Mouse (Mus musculus) heart, embryonic 11.5 days (tissue): Measurements from ENCODE around the gene Col9a3. TPM values are rescaled to one million over a fixed set of nuclear protein-coding genes. Genes with fewer than 3 reads are reported as not detected.
A peak's percentile ranks its signal among the peaks of the same experiment; 100 is the strongest.

ENCODE experiments used
- ATAC-seq: fragments of 200-750 bp; cut with Nextera tagmentation; replicated peaks from 2 replicates; pipeline ENCODE4 v1.8.0; 2017; ENCODE audit warnings: moderate library complexity; ENCODE audit not compliant: insufficient number of reproducible peaks, low FRiP score, low TSS enrichment
- H3K27ac ChIP-seq: fragments of 300-500 bp; sonication (generic); 2 replicates; pipeline ENCODE4 v1.5.1; 2014; ENCODE audit warnings: mild to moderate bottlenecking, low read depth, low read length
- H3K27me3 ChIP-seq: fragments of 300-500 bp; sonication (generic); 2 replicates; pipeline ENCODE4 v1.6.1; 2014; ENCODE audit warnings: mild to moderate bottlenecking, low read length, mixed read lengths; ENCODE audit not compliant: control insufficient read depth, insufficient read depth
- H3K36me3 ChIP-seq: fragments of 300-500 bp; sonication (generic); 2 replicates; pipeline ENCODE4 v1.6.1; 2014; ENCODE audit warnings: mild to moderate bottlenecking, low read length, moderate library complexity, mixed read lengths; ENCODE audit not compliant: control insufficient read depth, insufficient read depth
- H3K4me1 ChIP-seq: fragments of 300-500 bp; sonication (generic); 2 replicates; pipeline ENCODE4 v1.6.1; 2014; ENCODE audit warnings: low read length; ENCODE audit not compliant: control insufficient read depth, insufficient read depth
- H3K4me2 ChIP-seq: fragments of 300-500 bp; sonication (generic); 2 replicates; pipeline ENCODE4 v1.6.1; 2014; ENCODE audit warnings: mild to moderate bottlenecking, moderate library complexity
- H3K4me3 ChIP-seq: fragments of 300-500 bp; sonication (generic); 2 replicates; pipeline ENCODE4 v1.5.1; 2014; ENCODE audit warnings: low read depth, low read length
- H3K9ac ChIP-seq: fragments of 300-500 bp; sonication (generic); 2 replicates; pipeline ENCODE4 v1.6.1; 2014; ENCODE audit warnings: mild to moderate bottlenecking, low read depth, low read length, moderate library complexity
- H3K9me3 ChIP-seq: fragments of 300-500 bp; sonication (generic); replicated peaks from 2 replicates; pipeline ENCODE4 v1.6.1; 2016; ENCODE audit warnings: low read length; ENCODE audit not compliant: control insufficient read depth
- WGBS: fragments of 180-500 bp; shearing (Covaris S2); extraction: QIAGEN DNeasy Blood & Tissue Kit; methylation state at CpG from one replicate; pipeline ENCODE4 v1.1.7; 2014; ENCODE audit not compliant: insufficient replicate concordance; 5-methylcytosine and 5-hydroxymethylcytosine counted together
- polyA plus RNA-seq: library from polyadenylated mRNA; unstranded; fragments of >200 nt; fragmentation: Nextera tagmentation; extraction: Ambion mirVana; gene quantifications from 2 replicates; pipeline ENCODE4 v1.2.1, GENCODE M21; 2014

Col9a3 gene
- polyA plus RNA-seq, 1 experiment from 2014 or later, result 25.0 TPM

DNA sequence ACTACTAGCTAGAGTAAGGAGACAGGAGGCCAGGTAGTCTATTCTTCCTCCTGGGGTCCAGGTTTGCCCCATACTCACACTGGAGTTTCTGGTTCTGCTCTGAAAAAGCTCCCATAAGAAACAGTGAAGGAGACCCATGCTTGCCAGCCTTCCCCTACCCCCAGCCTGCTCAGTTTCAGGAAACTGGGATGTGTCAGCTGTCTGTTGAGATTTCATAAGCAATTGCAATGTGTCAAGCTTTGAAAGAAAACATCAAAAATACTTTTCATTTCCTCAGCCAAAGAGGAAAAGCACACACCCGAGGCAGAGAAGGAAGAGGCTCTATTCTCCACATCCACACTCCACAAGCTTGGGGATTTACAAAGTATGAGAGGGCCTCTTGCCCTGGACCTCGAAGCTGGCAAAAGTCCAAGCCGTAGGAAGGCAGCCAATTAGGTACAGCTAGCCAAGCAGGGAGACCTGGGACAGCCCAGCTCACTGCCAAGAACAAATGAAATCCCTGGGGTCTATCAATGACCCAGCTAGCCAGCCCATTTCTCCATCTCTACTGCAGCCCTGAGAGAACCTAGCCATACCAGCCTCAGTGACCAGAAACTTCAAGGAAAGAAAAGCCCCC lies 28.5 kb upstream of the Col9a3 start:
- no peak; the same call in 1 of the 2 replicates for ATAC-seq
- Histone ChIP-seq H3K27me3 (0 out of 2 replicates have a peak, but pooled peaks cover 3% of the 10 kb centered on the region), H3K9me3 (no peaks in the 10 kb centered on the region), H3K27ac (no peak overlapping the region), H3K4me1 (peaks cover 4% of the 10 kb centered on the region; the same call in 1 of the 2 replicates), H3K36me3 (no peaks in the 10 kb centered on the region), H3K9ac (no peak overlapping the region), H3K4me3 (no peak overlapping the region), H3K4me2 (no peak overlapping the region)
- WGBS, result 43% methylated on average over 3 of the region's 3 CpGs

DNA sequence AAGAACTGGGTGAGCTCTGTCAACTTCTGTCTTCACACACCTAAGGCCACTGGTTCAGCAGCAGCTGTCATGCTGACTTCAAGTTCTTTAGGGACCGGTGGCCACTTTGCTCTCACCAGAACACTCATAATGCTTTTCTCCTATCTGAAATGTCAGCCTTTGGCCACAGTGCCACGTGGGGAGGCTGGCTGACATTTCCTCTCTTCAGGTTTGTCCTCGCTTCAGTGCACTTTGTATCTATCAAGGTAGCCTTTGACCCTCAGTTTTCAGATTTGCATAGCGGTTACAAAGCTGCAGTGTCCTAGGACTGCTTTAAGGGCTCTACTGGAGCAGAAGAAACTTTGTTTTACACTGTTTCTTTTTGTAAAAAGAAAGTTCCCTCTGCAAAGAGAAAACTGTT lies 21.1 kb upstream of the Col9a3 start:
- H3K4me2 ChIP-seq, result no peak overlapping the region
- ATAC-seq, result no peak
- no peak overlapping the region for H3K9ac ChIP-seq
- H3K27me3 ChIP-seq, result peaks cover 4% of the 10 kb centered on the region; the same call in 1 of the 2 replicates
- no peaks in the 10 kb centered on the region for H3K4me1 ChIP-seq
- H3K4me3 ChIP-seq, result no peak overlapping the region
- H3K36me3 ChIP-seq, result no peaks in the 10 kb centered on the region
- WGBS, result 37% methylated on average over 4 of the region's 4 CpGs
- H3K27ac ChIP-seq, result no peak overlapping the region
- no peaks in the 10 kb centered on the region for H3K9me3 ChIP-seq

DNA sequence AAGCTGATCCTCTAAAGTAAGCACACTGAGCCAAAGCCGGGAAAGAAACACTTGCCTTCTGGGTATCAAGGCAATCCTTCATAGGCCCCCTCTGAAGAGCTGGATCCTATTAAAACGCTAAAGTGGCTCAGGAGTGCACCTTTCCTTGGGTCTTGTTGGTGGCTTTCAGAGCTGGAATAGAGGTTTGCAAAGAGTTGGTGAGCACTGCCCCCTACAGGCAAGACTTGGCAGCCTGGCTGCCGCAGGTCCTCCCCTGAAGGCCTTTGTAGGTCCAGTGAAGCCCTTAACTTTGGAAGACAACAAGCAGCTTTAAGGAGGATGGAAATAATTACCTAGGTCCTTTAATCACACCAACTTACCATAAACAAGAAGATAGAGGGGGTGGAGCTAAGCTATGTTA lies 18.9 kb upstream of the Col9a3 start:
- H3K4me1 ChIP-seq, result peaks cover 7% of the 10 kb centered on the region
- no peak overlapping the region for H3K9ac ChIP-seq
- no peak overlapping the region for H3K27ac ChIP-seq
- no peak for ATAC-seq
- H3K4me2 ChIP-seq, result no peak overlapping the region
- H3K36me3 ChIP-seq, result no peaks in the 10 kb centered on the region
- no peak overlapping the region for H3K4me3 ChIP-seq
- H3K9me3 ChIP-seq, result no peaks in the 10 kb centered on the region
- WGBS, result 12% methylated on average over 3 of the region's 3 CpGs
- peaks cover 4% of the 10 kb centered on the region; the same call in 1 of the 2 replicates for H3K27me3 ChIP-seq

DNA sequence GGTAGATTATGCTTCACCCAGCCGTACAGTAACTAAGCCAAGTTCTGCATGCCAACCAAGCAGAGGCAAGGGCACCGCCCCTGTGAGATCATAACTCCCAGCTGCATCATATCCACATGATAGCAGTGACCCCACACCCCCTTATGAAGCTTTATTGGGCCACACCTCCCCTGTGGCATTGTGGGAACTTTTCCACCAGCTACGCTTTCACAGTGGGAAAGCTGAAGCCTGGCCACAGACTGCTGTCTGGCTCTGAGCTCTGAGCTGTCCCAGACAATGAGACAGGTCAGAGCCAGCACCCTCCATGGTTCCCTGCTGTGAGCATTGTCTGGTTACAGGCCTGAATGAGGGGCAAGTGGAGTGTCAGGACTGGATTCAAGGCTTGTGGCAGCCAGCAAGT lies 16.6 kb upstream of the Col9a3 start, which contains the start of gene Mrgbp:
Gene Mrgbp, plus strand, starts transcription at position 303 of the 400 bp plus-strand sequence.
- Histone ChIP-seq H3K4me2 (no peak within 1 kb of the TSS; the same call in 1 of the 2 replicates), H3K27me3 (peaks cover 4% of the 10 kb centered on the region; the same call in 1 of the 2 replicates), H3K27ac (no peak within 1 kb of the TSS), H3K36me3 (0 out of 2 replicates have a peak, but pooled peaks cover 7% of the 10 kb centered on the region), H3K9ac (peak within 1 kb of the TSS; percentile 17; the same call in 1 of the 2 replicates), H3K4me3 (no peak within 1 kb of the TSS), H3K4me1 (peaks cover 8% of the 10 kb centered on the region), H3K9me3 (no peaks in the 10 kb centered on the region)
- whole genome bisulfite sequencing, result 71% methylated on average over 3 of the region's 3 CpGs
- ATAC-seq, result no peak

DNA sequence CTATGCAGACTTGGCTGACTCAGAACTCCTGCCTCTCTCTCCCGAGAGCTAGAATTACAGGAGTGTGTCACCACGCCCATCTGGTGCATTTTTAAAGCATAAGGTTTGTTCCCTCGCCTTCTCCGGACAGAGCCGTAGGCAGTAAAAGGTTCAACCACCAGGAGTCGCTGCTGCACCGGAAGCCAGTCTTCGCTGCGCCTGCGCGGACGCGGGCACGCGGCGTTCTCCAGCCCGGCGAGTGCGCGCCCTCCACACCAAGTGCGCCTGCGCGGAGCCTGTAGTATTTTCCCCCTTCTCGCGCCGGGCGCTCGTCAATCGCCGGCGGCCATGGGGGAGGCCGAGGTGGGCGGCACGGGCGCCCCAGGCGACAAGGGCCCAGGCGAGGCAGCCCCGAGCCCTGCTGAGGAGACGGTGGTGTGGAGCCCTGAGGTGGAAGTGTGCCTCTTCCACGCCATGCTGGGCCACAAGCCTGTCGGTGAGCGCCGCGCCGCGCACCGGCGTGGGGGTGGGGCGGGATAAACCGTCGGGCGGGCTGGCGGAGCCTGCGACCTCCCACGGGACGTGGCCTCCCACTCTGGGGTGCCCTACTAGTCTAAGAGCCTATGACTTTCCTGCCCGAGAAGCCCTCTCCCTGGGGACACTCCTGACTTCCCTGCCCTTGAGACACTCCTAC lies 15.0 kb upstream of the Col9a3 start:
- H3K27me3 ChIP-seq, result peaks cover 4% of the 10 kb centered on the region; the same call in 1 of the 2 replicates
- peak; percentile 75 for ATAC-seq
- H3K4me3 ChIP-seq, result peak overlapping the region; percentile 75
- H3K9me3 ChIP-seq, result no peaks in the 10 kb centered on the region
- peak overlapping the region; percentile 90 for H3K9ac ChIP-seq
- peak overlapping the region; percentile 85 for H3K4me2 ChIP-seq
- peak overlapping the region; percentile 6; the same call in 1 of the 2 replicates for H3K27ac ChIP-seq
- peaks cover 8% of the 10 kb centered on the region for H3K4me1 ChIP-seq
- peaks cover 11% of the 10 kb centered on the region; the same call in 1 of the 2 replicates for H3K36me3 ChIP-seq
- under 1% methylated on average over 41 of the region's 57 CpGs for WGBS

DNA sequence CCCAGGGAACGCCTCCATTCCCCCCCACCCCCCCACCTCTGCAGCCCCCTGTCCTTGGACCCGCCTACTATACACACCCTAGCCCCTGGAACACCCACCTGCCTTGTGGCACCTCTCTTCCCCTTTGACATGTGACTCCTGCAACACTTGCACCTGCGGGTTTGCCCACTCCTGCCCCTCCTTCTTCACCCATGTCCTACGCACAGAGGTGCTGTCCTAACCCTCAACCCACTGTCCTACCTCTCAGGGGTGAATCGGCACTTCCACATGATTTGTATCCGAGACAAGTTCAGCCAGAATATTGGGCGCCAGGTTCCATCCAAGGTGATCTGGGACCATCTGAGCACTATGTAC lies 14.5 kb upstream of the Col9a3 start:
- 37% methylated on average over 6 of the region's 7 CpGs for WGBS
- Histone ChIP-seq H3K4me3 (peak overlapping the region; percentile 75), H3K9me3 (no peaks in the 10 kb centered on the region), H3K36me3 (peaks cover 11% of the 10 kb centered on the region; the same call in 1 of the 2 replicates), H3K4me1 (peaks cover 8% of the 10 kb centered on the region), H3K4me2 (peak overlapping the region; percentile 85), H3K9ac (peak overlapping the region; percentile 90), H3K27me3 (peaks cover 4% of the 10 kb centered on the region; the same call in 1 of the 2 replicates), H3K27ac (peak overlapping the region; percentile 6; the same call in 1 of the 2 replicates)
- ATAC-seq, result peak; percentile 19; the same call in 1 of the 2 replicates

DNA sequence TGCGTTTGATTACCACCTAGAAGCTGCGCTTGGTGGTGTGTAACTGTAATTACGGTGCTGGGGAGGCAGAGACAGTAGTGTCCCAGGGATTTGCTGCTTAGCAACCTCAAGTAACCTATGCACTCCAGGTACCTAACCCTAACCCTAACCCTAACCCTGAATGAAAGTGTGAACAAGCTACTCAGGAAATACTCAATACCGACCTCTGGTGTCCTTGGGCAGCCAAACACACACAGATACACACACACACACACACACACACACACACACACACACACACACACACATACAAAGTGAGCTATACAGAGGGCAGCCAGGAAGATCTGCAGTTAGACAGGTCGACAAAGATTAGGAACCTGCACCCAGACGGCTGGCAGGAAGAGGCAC lies 8.9 kb upstream of the Col9a3 start:
- Histone ChIP-seq H3K9me3 (no peaks in the 10 kb centered on the region), H3K4me2 (peak overlapping the region; percentile 75), H3K36me3 (peaks cover 23% of the 10 kb centered on the region), H3K9ac (peak overlapping the region; percentile 89), H3K4me3 (peak overlapping the region; percentile 86), H3K4me1 (peaks cover 6% of the 10 kb centered on the region), H3K27me3 (no peaks in the 10 kb centered on the region), H3K27ac (peak overlapping the region; percentile 92)
- no peak for ATAC-seq
- 45% methylated on average over 6 of the region's 6 CpGs for WGBS

DNA sequence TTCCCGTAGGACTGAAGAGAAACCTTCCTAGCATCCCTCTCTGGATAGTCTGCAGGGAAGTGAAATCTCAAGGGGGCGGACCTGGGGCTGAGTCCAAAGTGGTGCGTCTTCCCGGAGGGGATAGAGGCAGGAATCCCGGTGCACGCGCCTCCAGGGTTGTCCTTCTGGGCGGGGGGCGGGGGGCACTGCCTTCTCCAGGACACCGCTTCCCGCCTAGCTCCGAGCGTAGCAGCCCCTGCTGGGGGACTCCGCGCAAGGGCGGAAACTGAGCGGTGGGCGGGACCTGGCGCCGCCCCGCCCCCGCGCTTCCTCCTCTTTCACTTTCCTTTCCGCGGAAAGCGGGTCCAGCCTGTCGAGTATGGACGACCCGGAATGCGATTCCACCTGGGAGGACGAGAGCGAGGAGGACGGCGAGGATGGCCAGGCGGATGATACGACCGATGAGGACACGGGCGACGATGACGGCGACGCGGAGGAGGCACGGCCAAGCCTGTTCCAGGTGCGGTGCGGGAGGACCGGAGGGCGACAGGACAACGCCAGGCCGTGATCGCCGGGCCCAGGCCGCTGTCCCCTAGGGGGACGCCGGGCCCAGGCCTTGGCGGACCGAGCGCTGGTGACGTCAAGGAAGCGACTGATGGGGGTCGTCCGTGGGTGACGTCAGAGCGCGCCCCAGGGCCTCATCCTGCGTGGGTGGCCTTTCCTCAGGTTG lies 8.3 kb upstream of the Col9a3 start, which contains the start of gene Ogfr:
Gene Ogfr, plus strand, starts transcription at position 123 of the 709 bp plus-strand sequence.
- H3K36me3 ChIP-seq, result peaks cover 25% of the 10 kb centered on the region
- no peaks in the 10 kb centered on the region for H3K9me3 ChIP-seq
- peak within 1 kb of the TSS; percentile 92 for H3K27ac ChIP-seq
- peak within 1 kb of the TSS; percentile 86 for H3K4me3 ChIP-seq
- ATAC-seq, result peak; percentile 88
- WGBS, result under 1% methylated on average over 60 of the region's 67 CpGs
- peaks cover 5% of the 10 kb centered on the region for H3K4me1 ChIP-seq
- H3K9ac ChIP-seq, result peak within 1 kb of the TSS; percentile 89
- no peaks in the 10 kb centered on the region for H3K27me3 ChIP-seq
- peak within 1 kb of the TSS; percentile 75 for H3K4me2 ChIP-seq
